In genomic region chr12:80434961-80435691, GRCm38 (mm10) we compare ENCODE assay signal across 8 mouse cellular contexts. TPM values are rescaled to one million over a fixed set of nuclear protein-coding genes. Genes with fewer than 3 reads are reported as not detected.
DNase-seq lines count a peak whose midpoint lies in the region; ATAC-seq and TF ChIP-seq lines count a peak whose summit lies in the region.

No protein-coding gene starts in this region.

- peak; percentile 75 for ATAC-seq in embryonic facial prominence, embryonic 12.5 days (ENCODE audit: insufficient number of reproducible peaks, insufficient read depth, low FRiP score, low TSS enrichment)
- ATAC-seq in limb, embryonic 11.5 days (ENCODE audit: insufficient number of reproducible peaks, low FRiP score, low TSS enrichment, low read depth): peak; percentile 71
- peak; percentile 78 for ATAC-seq in midbrain, embryonic 12.5 days (ENCODE audit: low FRiP score, low read depth)

- H3K4me3 ChIP-seq in embryonic facial prominence, embryonic 12.5 days: peak overlapping the region; percentile 81
- H3K4me3 ChIP-seq in heart, adult 2 months: peak overlapping the region; percentile 96
- H3K4me3 ChIP-seq in kidney, adult 2 months (ENCODE audit: insufficient read depth, low read depth, low read length): peak overlapping the region; percentile 79
- peak overlapping the region; percentile 85 for H3K4me3 ChIP-seq in limb, embryonic 11.5 days (ENCODE audit: low read depth, low read length)
- peak overlapping the region; percentile 72 for H3K4me3 ChIP-seq in midbrain, embryonic 12.5 days

- no peak for TF ChIP-seq EP300 in heart, adult 2 months (IDR thresholded peaks at IDR 0.05; ENCODE audit: insufficient read depth, low read depth, low read length)

- peak overlapping the region; percentile 96 for H3K27ac ChIP-seq in embryonic facial prominence, embryonic 12.5 days
- peak overlapping the region; percentile 84 for H3K27ac ChIP-seq in heart, adult 2 months
- peak overlapping the region; percentile 73 for H3K27ac ChIP-seq in kidney, adult 2 months (ENCODE audit: insufficient read depth, low read depth, low read length)
- peak overlapping the region; percentile 92 for H3K27ac ChIP-seq in limb, embryonic 11.5 days (replicated peaks; ENCODE audit: low read depth, low read length)
- peak overlapping the region; percentile 99 for H3K27ac ChIP-seq in midbrain, embryonic 12.5 days (replicated peaks)

- no peak for TF ChIP-seq POLR2A in heart, adult 2 months (IDR thresholded peaks at IDR 0.05; ENCODE audit: insufficient read depth, low read depth, low read length)
- TF ChIP-seq POLR2A in kidney, adult 2 months (IDR thresholded peaks at IDR 0.05; ENCODE audit: low read depth, low read length): no peak

- H3K9me3 ChIP-seq in embryonic facial prominence, embryonic 12.5 days: no peaks in the 10 kb centered on the region
- no peaks in the 10 kb centered on the region for H3K9me3 ChIP-seq in limb, embryonic 11.5 days (ENCODE audit: control insufficient read depth, low read length)
- no peaks in the 10 kb centered on the region for H3K9me3 ChIP-seq in midbrain, embryonic 12.5 days

- peak; percentile 79 for DNase-seq in 3134 (ENCODE audit: extremely low read depth, insufficient read length, low spot score)
- DNase-seq in adrenal gland, postnatal 25 days: peak; percentile 70
- peak; percentile 79 to 80 for DNase-seq in heart, adult 2 months
- DNase-seq in kidney, adult 2 months: peak; percentile 71
- peak; percentile 87 for DNase-seq in limb, embryonic 11.5 days (ENCODE audit: low spot score)
- peak; percentile 51 for DNase-seq in skeletal muscle tissue, adult 2 months (ENCODE audit: low read depth, low spot score)

- H3K9ac ChIP-seq in embryonic facial prominence, embryonic 12.5 days: peak overlapping the region; percentile 88
- H3K9ac ChIP-seq in heart, adult 2 months (ENCODE audit: low read depth, low read length): peak overlapping the region; percentile 89
- peak overlapping the region; percentile 93 for H3K9ac ChIP-seq in limb, embryonic 11.5 days (ENCODE audit: low read length)
- H3K9ac ChIP-seq in midbrain, embryonic 12.5 days (replicated peaks): peak overlapping the region; percentile 93

- H3K27me3 ChIP-seq in embryonic facial prominence, embryonic 12.5 days: no peaks in the 10 kb centered on the region
- no peaks in the 10 kb centered on the region for H3K27me3 ChIP-seq in heart, adult 2 months (ENCODE audit: control insufficient read depth, insufficient read depth, low read length)
- no peaks in the 10 kb centered on the region for H3K27me3 ChIP-seq in kidney, adult 2 months (replicated peaks; ENCODE audit: control insufficient read depth, insufficient read depth, low read length)
- no peaks in the 10 kb centered on the region for H3K27me3 ChIP-seq in limb, embryonic 11.5 days (ENCODE audit: control insufficient read depth, insufficient read depth, low read length)
- no peaks in the 10 kb centered on the region for H3K27me3 ChIP-seq in midbrain, embryonic 12.5 days

- no peaks in the 10 kb centered on the region for H3K36me3 ChIP-seq in embryonic facial prominence, embryonic 12.5 days
- peaks cover 9% of the 10 kb centered on the region for H3K36me3 ChIP-seq in heart, adult 2 months (ENCODE audit: control insufficient read depth, insufficient read depth, low read length)
- H3K36me3 ChIP-seq in kidney, adult 2 months (ENCODE audit: control insufficient read depth, insufficient read depth, low read length): no peaks in the 10 kb centered on the region
- H3K36me3 ChIP-seq in limb, embryonic 11.5 days (ENCODE audit: control insufficient read depth, insufficient read depth, low read length): no peaks in the 10 kb centered on the region
- no peaks in the 10 kb centered on the region for H3K36me3 ChIP-seq in midbrain, embryonic 12.5 days

- WGBS in embryonic facial prominence, embryonic 12.5 days: under 1% methylated on average over 63 of the region's 64 CpGs
- WGBS in heart, adult 2 months: under 1% methylated on average over 60 of the region's 64 CpGs
- WGBS in kidney, adult 2 months: under 1% methylated on average over 62 of the region's 64 CpGs
- under 1% methylated on average over 45 of the region's 64 CpGs for WGBS in limb, embryonic 11.5 days
- under 1% methylated on average over 47 of the region's 64 CpGs for WGBS in midbrain, embryonic 12.5 days

- intact Hi-C loops in heart, adult 2 months (cut with DNase I): no loop called here

- H3K4me2 ChIP-seq in embryonic facial prominence, embryonic 12.5 days (replicated peaks): peak overlapping the region; percentile 75
- H3K4me2 ChIP-seq in limb, embryonic 11.5 days (ENCODE audit: low read depth, severe bottlenecking): peak overlapping the region; percentile 82
- H3K4me2 ChIP-seq in midbrain, embryonic 12.5 days (replicated peaks): peak overlapping the region; percentile 73

- H3K79me2 ChIP-seq in heart, adult 2 months (replicated peaks; ENCODE audit: control insufficient read depth, insufficient read depth, low read length): peaks cover 6% of the 10 kb centered on the region; the same call in 1 of the 2 replicates

- TF ChIP-seq CTCF in heart, adult 2 months (IDR thresholded peaks at IDR 0.05): peak; percentile 38
- TF ChIP-seq CTCF in kidney, adult 2 months (conservative IDR thresholded peaks at IDR 0.05; ENCODE audit: insufficient read depth, insufficient read length, low read depth, low read length): no peak

- peaks cover 14% of the 10 kb centered on the region for H3K4me1 ChIP-seq in embryonic facial prominence, embryonic 12.5 days
- H3K4me1 ChIP-seq in heart, adult 2 months (ENCODE audit: control insufficient read depth, insufficient read depth, low read length): peaks cover 5% of the 10 kb centered on the region
- no peaks in the 10 kb centered on the region; the same call in 1 of the 2 replicates for H3K4me1 ChIP-seq in kidney, adult 2 months (ENCODE audit: control insufficient read depth, insufficient read depth, low read length)
- H3K4me1 ChIP-seq in limb, embryonic 11.5 days (ENCODE audit: control insufficient read depth, insufficient read depth, low read length): peaks cover 6% of the 10 kb centered on the region; the same call in 1 of the 2 replicates
- H3K4me1 ChIP-seq in midbrain, embryonic 12.5 days: peaks cover 16% of the 10 kb centered on the region

RNA-seq across cellular contexts. Expression of gene Dcaf5, which starts 1.3 kb away (rescaled TPM):
- total RNA-seq in adrenal gland, postnatal 25 days (2021): 28.7 and 37.2 TPM in 2 replicates
- polyA plus RNA-seq in embryonic facial prominence, embryonic 12.5 days (2016; fragmentation: Nextera tagmentation; extraction: Ambion mirVana): 19.9 and 22.9 TPM in 2 replicates
- total RNA-seq in heart, adult 2 months (2021): 10 to 100 TPM; 32.4 to 38.1 TPM
- polyA plus RNA-seq in heart, adult 2 months (2012; rRNA removed): 15.9 and 24.9 TPM in 2 replicates
- 17.0 and 17.2 TPM in 2 replicates for polyA plus RNA-seq in kidney, adult 2 months (2012; rRNA removed)
- 10.3 and 11.3 TPM in 2 replicates for polyA plus RNA-seq in limb, embryonic 11.5 days (2014; fragmentation: Nextera tagmentation; extraction: Ambion mirVana)
- polyA plus RNA-seq in midbrain, embryonic 12.5 days (2016; fragmentation: Nextera tagmentation; extraction: Ambion mirVana): 26.1 and 27.5 TPM in 2 replicates

RNA-seq across cellular contexts. Expression of gene Exd2, which starts 27.8 kb away (rescaled TPM):
- total RNA-seq in adrenal gland, postnatal 25 days (2021): 20.4 and 22.5 TPM in 2 replicates
- 37.7 and 38.5 TPM in 2 replicates for polyA plus RNA-seq in embryonic facial prominence, embryonic 12.5 days (2016; fragmentation: Nextera tagmentation; extraction: Ambion mirVana)
- total RNA-seq in heart, adult 2 months (2021): 10 to 100 TPM; 12.9 to 16.8 TPM
- 10.2 and 16.4 TPM in 2 replicates for polyA plus RNA-seq in heart, adult 2 months (2012; rRNA removed)
- polyA plus RNA-seq in kidney, adult 2 months (2012; rRNA removed): 12.1 and 13.5 TPM in 2 replicates
- 30.1 and 35.5 TPM in 2 replicates for polyA plus RNA-seq in limb, embryonic 11.5 days (2014; fragmentation: Nextera tagmentation; extraction: Ambion mirVana)
- polyA plus RNA-seq in midbrain, embryonic 12.5 days (2016; fragmentation: Nextera tagmentation; extraction: Ambion mirVana): 53.7 TPM in 2 replicates

Comparison
In these comparisons a context has a peak if more than half of its experiments do, and no peak if none do; other contexts are left out.
1. Peak in every context shown above with its lines: DNase-seq, ATAC-seq, H3K4me3 ChIP-seq and H3K27ac ChIP-seq.